Mouse (Mus musculus) liver, embryonic 11.5 days (tissue): ENCODE results near the gene Car14. TPM values are rescaled to one million over a fixed set of nuclear protein-coding genes. Genes with fewer than 3 reads are reported as not detected.
A peak's percentile ranks its signal among the peaks of the same experiment; 100 is the strongest.

Experiments
- ATAC-seq: fragments of 200-750 bp; cut with Nextera tagmentation; replicated peaks from 2 replicates; pipeline ENCODE4 v1.8.0; 2017; ENCODE audit warnings: moderate number of reproducible peaks, mild to moderate bottlenecking, moderate TSS enrichment, moderate library complexity; ENCODE audit not compliant: low FRiP score
- DNase-seq: peaks from one replicate; pipeline ENCODE4 v3.0.0-alpha.2; 2017; ENCODE audit warnings: low spot score
- H3K27ac ChIP-seq: fragments of 300-500 bp; sonication (generic); 2 replicates; pipeline ENCODE4 v1.5.1; 2014; ENCODE audit warnings: mild to moderate bottlenecking, low read depth, low read length, control low read depth
- H3K27me3 ChIP-seq: fragments of 300-500 bp; sonication (generic); replicated peaks from 2 replicates; pipeline ENCODE4 v1.6.1; 2014; ENCODE audit warnings: low read length, mixed read lengths; ENCODE audit not compliant: control insufficient read depth, insufficient read depth
- H3K36me3 ChIP-seq: fragments of 300-500 bp; sonication (generic); 2 replicates; pipeline ENCODE4 v1.6.1; 2014; ENCODE audit warnings: mild to moderate bottlenecking, low read length, moderate library complexity, mixed read lengths; ENCODE audit not compliant: control insufficient read depth, insufficient read depth
- H3K4me1 ChIP-seq: fragments of 300-500 bp; sonication (generic); replicated peaks from 2 replicates; pipeline ENCODE4 v1.6.1; 2014; ENCODE audit warnings: low read length, mixed read lengths; ENCODE audit not compliant: control insufficient read depth, insufficient read depth
- H3K4me2 ChIP-seq: fragments of 300-500 bp; sonication (generic); 2 replicates; pipeline ENCODE4 v1.6.1; 2014; ENCODE audit warnings: mild to moderate bottlenecking, control low read depth, moderate library complexity
- H3K4me3 ChIP-seq: fragments of 300-500 bp; sonication (generic); 2 replicates; pipeline ENCODE4 v1.5.1; 2014; ENCODE audit warnings: low read depth, low read length, control low read depth
- H3K9ac ChIP-seq: fragments of 300-500 bp; sonication (generic); 2 replicates; pipeline ENCODE4 v1.6.1; 2014; ENCODE audit warnings: low read depth, low read length, control low read depth
- H3K9me3 ChIP-seq: fragments of 300-500 bp; sonication (generic); 2 replicates; pipeline ENCODE4 v1.6.1; 2016; ENCODE audit warnings: low read length, inconsistent platforms, mixed read lengths; ENCODE audit not compliant: control insufficient read depth
- WGBS: fragments of 180-500 bp; shearing (Covaris S2); extraction: QIAGEN DNeasy Blood & Tissue Kit; methylation state at CpG from one replicate; pipeline ENCODE4 v1.1.7; 2014; 5-methylcytosine and 5-hydroxymethylcytosine counted together
- polyA plus RNA-seq: library from polyadenylated mRNA; unstranded; fragments of >200 nt; fragmentation: Nextera tagmentation; extraction: Ambion mirVana; gene quantifications from 2 replicates; pipeline ENCODE4 v1.2.1, GENCODE M21; 2014

The Car14 gene
- polyA plus RNA-seq, 1 experiment from 2014 or later: 27.4 TPM

- no peaks in the 10 kb centered on the region for H3K36me3 ChIP-seq
- no peaks in the 10 kb centered on the region for H3K27me3 ChIP-seq
- no peak for ATAC-seq
- H3K27ac ChIP-seq: peak within 1 kb of the TSS; percentile 22; the same call in 1 of the 2 replicates
- peak within 1 kb of the TSS; percentile 14 for H3K4me3 ChIP-seq
- no peak for DNase-seq
- H3K9me3 ChIP-seq: no peaks in the 10 kb centered on the region
- H3K4me2 ChIP-seq: peak within 1 kb of the TSS; percentile 40
- WGBS: 20% methylated on average over 12 of the region's 12 CpGs
- peaks cover 23% of the 10 kb centered on the region for H3K4me1 ChIP-seq
- peak within 1 kb of the TSS; percentile 42; the same call in 1 of the 2 replicates for H3K9ac ChIP-seq
Observed at GRCm38 (mm10) chr3:95891211-95892065, 13.1 kb downstream of the Car14 start, which contains the start of gene BC028528. Gene BC028528 (minus strand): TSS chr3:95892005.

GRCm38 (mm10) chr3:95889664-95890063, 14.8 kb downstream of the Car14 start:
- Histone ChIP-seq H3K9ac (no peak overlapping the region), H3K9me3 (no peaks in the 10 kb centered on the region), H3K27ac (no peak overlapping the region), H3K4me3 (no peak overlapping the region), H3K4me2 (no peak overlapping the region), H3K36me3 (no peaks in the 10 kb centered on the region), H3K27me3 (no peaks in the 10 kb centered on the region), H3K4me1 (peaks cover 19% of the 10 kb centered on the region)
- DNase-seq (no peak), ATAC-seq (no peak)
- WGBS: 71% methylated on average over 3 of the region's 3 CpGs

DNA sequence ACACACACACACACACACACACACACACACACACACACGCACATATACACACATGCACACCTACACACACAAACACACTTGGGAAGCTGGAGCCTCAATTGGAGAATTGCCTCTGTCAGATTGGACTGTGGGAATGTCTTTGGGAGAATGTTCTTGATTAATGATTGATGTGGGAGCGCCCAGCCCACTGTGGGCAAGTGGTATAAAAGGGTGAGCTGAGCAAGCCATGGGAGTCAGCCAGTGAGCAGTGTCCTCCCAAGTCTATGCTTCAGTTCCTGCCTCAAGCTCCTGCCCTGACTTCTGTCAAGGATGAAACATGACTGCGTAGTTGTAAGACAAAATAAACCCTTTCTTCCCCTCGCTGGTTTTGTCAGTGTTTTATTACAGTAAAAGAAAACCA, 16.9 kb downstream of the Car14 start:
- no peaks in the 10 kb centered on the region; the same call in 1 of the 2 replicates for H3K36me3 ChIP-seq
- 75% methylated on average over 4 of the region's 4 CpGs for whole genome bisulfite sequencing
- no peak overlapping the region for H3K9ac ChIP-seq
- no peak overlapping the region for H3K27ac ChIP-seq
- H3K4me1 ChIP-seq: peaks cover 22% of the 10 kb centered on the region
- no peak overlapping the region for H3K4me3 ChIP-seq
- H3K27me3 ChIP-seq: no peaks in the 10 kb centered on the region
- DNase-seq (no peak), ATAC-seq (no peak)
- H3K9me3 ChIP-seq: no peaks in the 10 kb centered on the region
- H3K4me2 ChIP-seq: no peak overlapping the region

DNA sequence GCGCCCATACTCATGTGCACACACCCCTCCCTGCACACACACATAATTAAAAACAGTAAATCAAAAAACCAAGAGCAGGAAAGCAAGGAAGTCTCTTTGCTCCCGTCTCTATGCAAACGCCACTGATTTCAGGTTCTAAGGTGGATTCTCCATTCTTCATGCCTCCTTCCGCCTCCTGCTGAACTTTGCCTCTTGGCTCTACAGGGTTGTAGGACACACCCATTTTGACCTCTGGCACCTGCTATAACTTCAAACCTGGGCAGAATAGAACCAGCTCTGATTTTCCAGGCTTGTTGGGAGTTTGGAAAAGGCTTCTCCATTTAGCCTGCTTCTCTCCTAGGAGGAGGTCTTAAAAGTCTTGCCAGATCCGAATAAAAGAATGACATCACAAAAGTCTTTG, 20.1 kb downstream of the Car14 start:
- H3K4me2 ChIP-seq: no peak overlapping the region
- 79% methylated on average over 5 of the region's 5 CpGs for WGBS
- H3K4me1 ChIP-seq: peaks cover 15% of the 10 kb centered on the region
- no peaks in the 10 kb centered on the region for H3K27me3 ChIP-seq
- no peaks in the 10 kb centered on the region for H3K9me3 ChIP-seq
- H3K4me3 ChIP-seq: no peak overlapping the region
- no peak overlapping the region for H3K27ac ChIP-seq
- H3K36me3 ChIP-seq: no peaks in the 10 kb centered on the region; the same call in 1 of the 2 replicates
- DNase-seq: no peak
- H3K9ac ChIP-seq: no peak overlapping the region
- no peak for ATAC-seq

- H3K9me3 ChIP-seq: no peaks in the 10 kb centered on the region
- peak overlapping the region; percentile 62 for H3K27ac ChIP-seq
- ATAC-seq (no peak), DNase-seq (no peak)
- 2% methylated on average over 24 of the region's 24 CpGs for WGBS
- no peaks in the 10 kb centered on the region for H3K27me3 ChIP-seq
- peak overlapping the region; percentile 44 for H3K4me3 ChIP-seq
- peaks cover 15% of the 10 kb centered on the region for H3K4me1 ChIP-seq
- H3K9ac ChIP-seq: peak overlapping the region; percentile 57
- no peaks in the 10 kb centered on the region; the same call in 1 of the 2 replicates for H3K36me3 ChIP-seq
- peak overlapping the region; percentile 99 for H3K4me2 ChIP-seq
Observed at GRCm38 (mm10) chr3:95882816-95883425, 21.6 kb downstream of the Car14 start.

- H3K27ac ChIP-seq: peak within 1 kb of the TSS; percentile 62
- peak within 1 kb of the TSS; percentile 57 for H3K9ac ChIP-seq
- H3K9me3 ChIP-seq: no peaks in the 10 kb centered on the region
- H3K4me2 ChIP-seq: peak within 1 kb of the TSS; percentile 99
- peaks cover 15% of the 10 kb centered on the region for H3K4me1 ChIP-seq
- H3K27me3 ChIP-seq: no peaks in the 10 kb centered on the region
- ATAC-seq (peak; percentile 97), DNase-seq (peak; percentile 93)
- no peaks in the 10 kb centered on the region; the same call in 1 of the 2 replicates for H3K36me3 ChIP-seq
- under 1% methylated on average over 65 of the region's 66 CpGs for WGBS
- H3K4me3 ChIP-seq: peak within 1 kb of the TSS; percentile 44
Observed at GRCm38 (mm10) chr3:95881979-95882815, 22.3 kb downstream of the Car14 start, which contains the start of gene Ciart. Gene Ciart (minus strand): TSS chr3:95882251.

DNA sequence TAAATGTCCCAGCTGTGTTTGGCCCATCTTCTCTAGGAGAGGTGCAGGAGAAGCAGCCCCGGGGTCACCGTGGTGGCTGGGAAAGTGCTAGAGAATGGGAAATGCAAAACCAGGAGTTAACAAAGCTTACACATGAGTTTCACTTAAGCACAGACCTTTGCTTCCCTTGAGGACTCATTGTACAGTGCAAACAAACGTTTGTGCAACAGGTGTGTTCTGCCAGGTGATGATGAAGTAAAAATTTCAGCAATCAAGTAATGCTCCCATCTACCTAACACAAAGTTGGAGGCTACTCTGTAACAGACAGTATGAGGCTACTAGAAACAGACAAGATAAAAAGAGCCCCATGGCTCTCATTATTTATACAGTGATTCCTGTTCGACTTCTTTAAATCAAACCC, 25.4 kb downstream of the Car14 start:
- H3K36me3 ChIP-seq: no peaks in the 10 kb centered on the region
- no peak for DNase-seq
- WGBS: 81% methylated on average over 4 of the region's 4 CpGs

DNA sequence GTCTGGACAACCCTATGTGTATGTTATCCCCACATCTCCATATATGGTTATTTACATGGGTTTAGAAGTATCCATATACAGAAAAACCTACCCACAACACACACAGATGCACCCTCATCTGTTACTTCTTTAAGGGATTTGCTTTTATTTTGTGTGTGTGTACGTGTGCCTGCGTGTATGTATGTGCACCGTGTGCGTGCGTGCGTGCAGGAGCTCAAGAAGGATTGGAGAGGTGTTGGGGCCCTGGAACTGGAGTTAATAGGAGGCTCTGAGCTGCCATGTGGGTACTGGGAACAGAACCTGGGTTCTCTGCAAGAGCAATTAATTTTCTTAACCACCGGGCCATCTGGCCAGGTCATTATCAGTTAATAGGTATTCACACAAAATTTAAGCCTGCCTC, 32.4 kb downstream of the Car14 start:
- 79% methylated on average over 7 of the region's 7 CpGs for WGBS
- Histone ChIP-seq H3K27me3 (no peaks in the 10 kb centered on the region), H3K4me2 (peak overlapping the region; percentile 74), H3K4me3 (peak overlapping the region; percentile 70), H3K27ac (no peak overlapping the region), H3K36me3 (peaks cover 11% of the 10 kb centered on the region), H3K9me3 (no peaks in the 10 kb centered on the region), H3K4me1 (peaks cover 17% of the 10 kb centered on the region), H3K9ac (peak overlapping the region; percentile 57)
- ATAC-seq: no peak
- no peak for DNase-seq

More for the DNA sequence above, 25.4 kb downstream of the Car14 start:
- Histone ChIP-seq H3K9ac (no peak overlapping the region), H3K27me3 (no peaks in the 10 kb centered on the region), H3K4me3 (no peak overlapping the region), H3K4me2 (no peak overlapping the region), H3K9me3 (no peaks in the 10 kb centered on the region), H3K4me1 (peaks cover 21% of the 10 kb centered on the region), H3K27ac (no peak overlapping the region)
- ATAC-seq: no peak
